Mouse (Mus musculus) right cerebral cortex, adult 18-20 months (tissue): ENCODE results near the gene Ptprd.
A peak's percentile ranks its signal among the peaks of the same experiment; 100 is the strongest.
"Not testable (repeated sequence)": the region's sequence is repeated elsewhere in the genome, so short reads cannot be mapped to it uniquely, and the experiment has no call there.

Experiments
- DNase-seq: peaks from one replicate; pipeline ENCODE4 v3.0.0; 2022; ENCODE audit warnings: mixed read lengths

The Ptprd gene

GRCm38 (mm10) chr4:76440791-76441364 lies 1770.9 kb downstream of the Ptprd start:
- DNase-seq, result no peak

- DNase-seq, result no peak
These were observed 1773.2 kb downstream of the Ptprd start for GRCm38 (mm10) chr4:76438496-76439079.

- no peak for DNase-seq
These were observed 1773.7 kb downstream of the Ptprd start for GRCm38 (mm10) chr4:76438068-76438467.

GRCm38 (mm10) chr4:76435920-76436319 lies 1775.8 kb downstream of the Ptprd start:
- no peak for DNase-seq

GRCm38 (mm10) chr4:76429769-76430168 lies 1782.0 kb downstream of the Ptprd start:
- no peak for DNase-seq

GRCm38 (mm10) chr4:76427036-76427435 lies 1784.7 kb downstream of the Ptprd start:
- not testable (repeated sequence) for DNase-seq

GRCm38 (mm10) chr4:76425230-76425575 lies 1786.6 kb downstream of the Ptprd start:
- DNase-seq, result no peak

- DNase-seq, result peak; percentile 56
These were observed 1787.2 kb downstream of the Ptprd start for GRCm38 (mm10) chr4:76424324-76425229.

- no peak for DNase-seq
These were observed 1789.6 kb downstream of the Ptprd start for GRCm38 (mm10) chr4:76422113-76422512.

- no peak for DNase-seq
These were observed 1792.1 kb downstream of the Ptprd start for GRCm38 (mm10) chr4:76419641-76420040.

- DNase-seq, result no peak
These were observed 1794.1 kb downstream of the Ptprd start for GRCm38 (mm10) chr4:76417676-76418075.

- DNase-seq, result no peak
These were observed 1796.1 kb downstream of the Ptprd start for GRCm38 (mm10) chr4:76415624-76416023.

GRCm38 (mm10) chr4:76414591-76414990 lies 1797.2 kb downstream of the Ptprd start:
- no peak for DNase-seq

GRCm38 (mm10) chr4:76410053-76410452 lies 1801.7 kb downstream of the Ptprd start:
- no peak for DNase-seq

- no peak for DNase-seq
These were observed 1802.6 kb downstream of the Ptprd start for GRCm38 (mm10) chr4:76409159-76409558.

GRCm38 (mm10) chr4:76405862-76406454 lies 1805.8 kb downstream of the Ptprd start:
- DNase-seq, result no peak

- no peak for DNase-seq
These were observed 1808.5 kb downstream of the Ptprd start for GRCm38 (mm10) chr4:76403219-76403618.

- peak; percentile 29 for DNase-seq
These were observed 1823.9 kb downstream of the Ptprd start for GRCm38 (mm10) chr4:76387887-76388286.

GRCm38 (mm10) chr4:76386978-76387824 lies 1824.6 kb downstream of the Ptprd start:
- DNase-seq, result no peak

GRCm38 (mm10) chr4:76385818-76386217 lies 1825.9 kb downstream of the Ptprd start:
- peak; percentile 60 for DNase-seq

GRCm38 (mm10) chr4:76380312-76380917 lies 1831.3 kb downstream of the Ptprd start:
- peak; percentile 68 for DNase-seq
